Mouse (Mus musculus): ENCODE measurements around the gene Taf5l. TPM values are rescaled to one million over a fixed set of nuclear protein-coding genes. Genes with fewer than 3 reads are reported as not detected.
"Not testable (repeated sequence)": the region's sequence is repeated elsewhere in the genome, so short reads cannot be mapped to it uniquely, and the experiment has no call there.

Gene Taf5l
- polyA plus RNA-seq, 1 experiment from 2014 or later = 36.0 TPM

GRCm38 (mm10) chr8:124042201-124042600 lies 21.0 kb upstream of the Taf5l start:
- no peaks in the 10 kb centered on the region for H3K9me3 ChIP-seq
- H3K27me3 ChIP-seq = no peaks in the 10 kb centered on the region
- no peak overlapping the region for H3K9ac ChIP-seq (replicated peaks)
- H3K4me2 ChIP-seq (replicated peaks) = no peak overlapping the region
- H3K4me3 ChIP-seq = no peak overlapping the region
- WGBS = 97% methylated on average over 1 of the region's 1 CpGs
- H3K36me3 ChIP-seq = peaks cover 76% of the 10 kb centered on the region
- H3K4me1 ChIP-seq = no peaks in the 10 kb centered on the region
- ATAC-seq (ENCODE audit: low FRiP score, low read depth) = no peak
- H3K27ac ChIP-seq (replicated peaks) = no peak overlapping the region

DNA sequence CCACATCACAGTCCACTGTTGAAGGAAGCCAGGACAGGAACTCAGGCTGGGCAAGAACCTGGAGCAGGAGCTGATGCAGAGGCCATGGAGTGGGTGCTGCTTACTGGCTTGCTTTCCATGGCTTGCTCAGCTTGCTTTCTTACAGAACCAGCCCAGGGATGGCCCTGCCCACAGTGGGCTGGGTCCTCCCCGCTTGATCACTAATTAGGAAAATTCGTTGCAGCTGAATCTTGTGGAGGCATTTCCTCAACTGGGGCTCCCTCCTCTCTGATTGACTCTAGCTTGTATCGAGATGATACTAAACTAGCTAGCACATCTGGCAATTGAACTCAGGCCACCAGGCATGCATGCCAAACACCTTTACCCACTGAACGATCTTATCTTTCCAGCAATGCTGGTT lies 18.2 kb upstream of the Taf5l start:
- no peaks in the 10 kb centered on the region for H3K9me3 ChIP-seq
- WGBS = 90% methylated on average over 4 of the region's 4 CpGs
- H3K27ac ChIP-seq (replicated peaks) = no peak overlapping the region
- ATAC-seq (ENCODE audit: low FRiP score, low read depth) = no peak
- no peak overlapping the region for H3K9ac ChIP-seq (replicated peaks)
- no peak overlapping the region for H3K4me2 ChIP-seq (replicated peaks)
- no peaks in the 10 kb centered on the region for H3K4me1 ChIP-seq
- no peaks in the 10 kb centered on the region for H3K27me3 ChIP-seq
- H3K36me3 ChIP-seq = peaks cover 81% of the 10 kb centered on the region
- no peak overlapping the region for H3K4me3 ChIP-seq

- no peak overlapping the region for H3K4me3 ChIP-seq
- H3K9ac ChIP-seq (replicated peaks) = no peak overlapping the region
- H3K4me1 ChIP-seq = no peaks in the 10 kb centered on the region
- H3K27me3 ChIP-seq = no peaks in the 10 kb centered on the region
- H3K36me3 ChIP-seq = peaks cover 87% of the 10 kb centered on the region
- H3K27ac ChIP-seq (replicated peaks) = no peak overlapping the region
- no peak overlapping the region for H3K4me2 ChIP-seq (replicated peaks)
- 97% methylated on average over 7 of the region's 7 CpGs for WGBS
- no peak for ATAC-seq (ENCODE audit: low FRiP score, low read depth)
- no peaks in the 10 kb centered on the region for H3K9me3 ChIP-seq
These were observed 16.9 kb upstream of the Taf5l start for GRCm38 (mm10) chr8:124038121-124038520.

- Histone ChIP-seq H3K9me3 (no peaks in the 10 kb centered on the region), H3K4me1 (no peaks in the 10 kb centered on the region), H3K27me3 (no peaks in the 10 kb centered on the region), H3K4me3 (no peak overlapping the region), H3K9ac (replicated peaks) (no peak overlapping the region), H3K4me2 (replicated peaks) (no peak overlapping the region), H3K27ac (replicated peaks) (no peak overlapping the region), H3K36me3 (peaks cover 88% of the 10 kb centered on the region)
- WGBS = 74% methylated on average over 5 of the region's 5 CpGs
- no peak for ATAC-seq (ENCODE audit: low FRiP score, low read depth)
These were observed 12.2 kb upstream of the Taf5l start for GRCm38 (mm10) chr8:124033400-124033799.

DNA sequence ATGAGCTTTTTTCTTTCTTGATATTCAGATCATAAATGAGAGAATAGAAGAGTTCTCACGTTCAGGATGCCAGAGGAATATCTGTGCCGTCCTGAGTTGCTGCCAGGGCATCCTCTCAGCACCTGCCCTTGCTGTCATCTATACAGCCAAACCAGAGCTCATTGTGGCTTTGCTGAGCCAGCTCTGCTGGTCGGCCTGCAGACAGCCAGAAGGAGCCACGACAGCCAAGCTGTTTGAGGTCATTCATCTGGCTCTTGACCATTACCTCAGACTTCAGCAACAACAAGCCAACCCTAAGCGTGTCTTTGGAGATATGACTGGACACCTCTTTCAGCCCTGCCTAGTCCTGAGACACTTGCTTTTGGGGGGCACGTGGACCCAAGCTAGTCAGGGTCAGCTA lies 6.6 kb upstream of the Taf5l start:
- no peak for ATAC-seq (ENCODE audit: low FRiP score, low read depth)

GRCm38 (mm10) chr8:124026265-124026664 lies 5.1 kb upstream of the Taf5l start:
- H3K9ac ChIP-seq (replicated peaks); ATAC-seq (ENCODE audit: low FRiP score, low read depth); H3K27me3 ChIP-seq; H3K27ac ChIP-seq (replicated peaks); H3K4me1 ChIP-seq; H3K4me2 ChIP-seq (replicated peaks); H3K9me3 ChIP-seq; H3K4me3 ChIP-seq: not testable (repeated sequence)
- 78% methylated on average over 2 of the region's 2 CpGs for WGBS
- peaks cover 52% of the 10 kb centered on the region for H3K36me3 ChIP-seq

More for the DNA sequence above, 6.6 kb upstream of the Taf5l start:
- peaks cover 63% of the 10 kb centered on the region for H3K36me3 ChIP-seq
- H3K9ac ChIP-seq (replicated peaks) = no peak overlapping the region
- H3K27me3 ChIP-seq = no peaks in the 10 kb centered on the region
- H3K4me1 ChIP-seq = no peaks in the 10 kb centered on the region
- H3K4me2 ChIP-seq (replicated peaks) = no peak overlapping the region
- no peak overlapping the region for H3K27ac ChIP-seq (replicated peaks)
- 88% methylated on average over 6 of the region's 6 CpGs for WGBS
- no peak overlapping the region for H3K4me3 ChIP-seq
- no peaks in the 10 kb centered on the region for H3K9me3 ChIP-seq

DNA sequence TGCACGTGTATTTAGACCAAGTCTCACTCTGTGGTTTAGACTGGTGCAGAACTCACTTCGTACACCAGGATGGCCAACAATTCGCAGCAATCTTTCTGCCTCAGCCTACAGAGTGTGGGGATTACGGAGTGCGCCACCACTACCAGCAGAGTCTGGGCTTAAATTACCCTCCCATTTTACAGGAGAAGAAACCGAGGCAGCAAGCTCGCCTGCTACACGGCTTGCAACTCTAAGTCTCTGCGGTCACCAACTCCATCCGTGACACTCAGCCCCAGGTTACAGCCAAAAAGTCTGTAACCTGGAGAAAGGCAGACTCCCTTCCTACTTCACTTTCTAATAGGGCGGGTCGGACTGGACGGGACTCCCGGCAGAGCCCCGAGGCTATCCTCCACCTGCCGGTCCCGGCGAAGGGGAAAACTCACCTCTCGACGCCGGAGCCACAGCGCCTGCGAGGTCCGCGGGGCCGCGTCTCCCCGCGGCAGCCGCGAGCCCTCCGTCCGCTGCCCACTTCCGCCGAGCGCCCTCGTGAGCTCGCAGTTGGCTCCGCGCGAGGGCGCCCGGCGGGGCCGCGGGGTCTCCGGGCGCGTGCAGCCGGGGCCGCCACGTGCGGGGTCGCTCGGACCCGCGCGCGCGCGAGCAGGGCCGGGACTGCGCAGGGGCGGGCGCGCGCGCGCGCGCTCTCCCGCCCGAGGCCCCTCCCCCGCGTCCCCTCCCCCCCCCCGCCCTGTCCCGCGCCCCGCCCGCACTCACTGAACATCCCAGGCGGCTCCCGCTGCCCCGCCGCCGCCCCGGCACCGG lies 559 bp downstream of the Taf5l start:
- WGBS = 2% methylated on average over 43 of the region's 87 CpGs
- H3K27me3 ChIP-seq = no peaks in the 10 kb centered on the region
- peak overlapping the region; percentile 69 for H3K9ac ChIP-seq (replicated peaks)
- peak; percentile 88 for ATAC-seq (ENCODE audit: low FRiP score, low read depth)
- H3K4me3 ChIP-seq = peak overlapping the region; percentile 83
- H3K4me1 ChIP-seq = peaks cover 31% of the 10 kb centered on the region
- H3K9me3 ChIP-seq = no peaks in the 10 kb centered on the region
- H3K27ac ChIP-seq (replicated peaks) = peak overlapping the region; percentile 95
- H3K36me3 ChIP-seq = peaks cover 9% of the 10 kb centered on the region
- H3K4me2 ChIP-seq (replicated peaks) = peak overlapping the region; percentile 74

DNA sequence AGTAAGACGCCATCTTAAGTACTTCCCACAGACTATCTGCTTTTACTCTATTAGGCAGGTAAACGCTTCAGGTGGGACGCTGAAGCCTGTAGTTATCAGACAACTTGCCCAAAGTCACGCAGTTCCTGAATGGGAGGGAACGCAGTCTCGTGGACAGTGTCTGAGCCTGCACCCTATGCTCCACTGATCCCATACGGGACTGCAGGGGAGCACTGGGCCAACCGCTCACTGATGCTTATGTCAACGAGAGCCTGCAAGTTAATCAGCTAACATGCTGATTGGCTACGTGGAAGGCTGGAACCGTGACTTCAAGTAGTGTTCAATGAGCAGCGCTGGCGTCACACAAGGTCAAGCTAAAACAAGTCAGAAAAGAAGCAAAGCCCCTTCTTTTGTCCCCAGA lies 1.4 kb downstream of the Taf5l start:
- H3K9me3 ChIP-seq = no peaks in the 10 kb centered on the region
- peaks cover 7% of the 10 kb centered on the region; the same call in 1 of the 2 replicates for H3K36me3 ChIP-seq
- H3K9ac ChIP-seq (replicated peaks) = peak overlapping the region; percentile 20
- no peaks in the 10 kb centered on the region for H3K27me3 ChIP-seq
- H3K27ac ChIP-seq (replicated peaks) = no peak overlapping the region
- no peak for ATAC-seq (ENCODE audit: low FRiP score, low read depth)
- H3K4me3 ChIP-seq = peak overlapping the region; percentile 83
- H3K4me2 ChIP-seq (replicated peaks) = peak overlapping the region; percentile 74
- WGBS = 38% methylated on average over 13 of the region's 13 CpGs
- H3K4me1 ChIP-seq = peaks cover 31% of the 10 kb centered on the region

DNA sequence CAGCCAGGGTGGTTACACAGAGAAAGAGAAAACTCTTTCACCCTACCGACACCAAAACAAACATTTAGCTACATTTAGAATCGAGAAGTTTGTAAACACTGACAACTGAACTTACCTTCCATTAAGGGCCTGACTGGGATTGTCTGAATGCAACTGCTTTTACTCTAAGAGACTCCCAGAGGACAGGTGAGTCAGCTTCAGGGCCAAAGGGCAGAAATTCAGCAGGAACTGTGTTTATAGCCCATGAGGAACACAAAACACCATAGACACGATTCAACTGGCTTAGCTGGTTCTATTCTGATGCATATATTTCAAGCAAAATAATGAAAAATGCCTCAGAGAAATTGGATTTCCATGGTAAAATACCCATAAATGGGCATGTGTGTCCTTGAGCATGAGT lies 6.4 kb downstream of the Taf5l start:
- Histone ChIP-seq H3K4me2 (replicated peaks) (no peak overlapping the region), H3K36me3 (no peaks in the 10 kb centered on the region; the same call in 1 of the 2 replicates), H3K9me3 (no peaks in the 10 kb centered on the region), H3K27ac (replicated peaks) (no peak overlapping the region), H3K4me3 (no peak overlapping the region), H3K9ac (replicated peaks) (no peak overlapping the region), H3K4me1 (peaks cover 15% of the 10 kb centered on the region), H3K27me3 (no peaks in the 10 kb centered on the region)
- WGBS = 90% methylated on average over 3 of the region's 3 CpGs
- ATAC-seq (ENCODE audit: low FRiP score, low read depth) = no peak

DNA sequence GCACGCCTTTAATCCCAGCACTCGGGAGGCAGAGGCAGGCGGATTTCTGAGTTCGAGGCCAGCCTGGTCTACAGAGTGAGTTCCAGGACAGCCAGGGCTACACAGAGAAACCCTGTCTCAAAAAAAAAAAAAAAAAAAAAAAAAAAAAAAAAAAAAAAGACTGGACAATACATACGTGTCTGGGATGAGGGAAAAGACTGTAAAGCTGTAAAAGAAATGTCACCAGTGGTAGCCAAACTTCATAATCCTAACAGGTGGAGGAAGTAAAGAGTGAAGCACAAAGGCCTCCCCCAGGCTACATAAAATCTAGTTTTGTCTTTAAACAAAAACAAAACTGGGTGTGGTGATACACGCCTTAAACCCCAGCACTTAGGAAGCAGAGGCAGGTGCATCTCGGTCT lies 6.9 kb downstream of the Taf5l start:
- H3K27ac ChIP-seq (replicated peaks) = not testable (repeated sequence)

GRCm38 (mm10) chr8:124011989-124012586 lies 9.1 kb downstream of the Taf5l start:
- Histone ChIP-seq H3K36me3 (peaks cover 24% of the 10 kb centered on the region), H3K4me3 (no peak overlapping the region), H3K4me2 (replicated peaks) (no peak overlapping the region), H3K27me3 (no peaks in the 10 kb centered on the region), H3K27ac (replicated peaks) (no peak overlapping the region), H3K9me3 (no peaks in the 10 kb centered on the region), H3K4me1 (no peaks in the 10 kb centered on the region), H3K9ac (replicated peaks) (no peak overlapping the region)
- WGBS = 96% methylated on average over 3 of the region's 3 CpGs
- ATAC-seq (ENCODE audit: low FRiP score, low read depth) = no peak

More for the DNA sequence above, 6.9 kb downstream of the Taf5l start:
- 93% methylated on average over 7 of the region's 7 CpGs for WGBS
- H3K9me3 ChIP-seq; H3K4me2 ChIP-seq (replicated peaks); ATAC-seq (ENCODE audit: low FRiP score, low read depth); H3K36me3 ChIP-seq; H3K27me3 ChIP-seq; H3K9ac ChIP-seq (replicated peaks); H3K4me3 ChIP-seq: not testable (repeated sequence)
- H3K4me1 ChIP-seq = peaks cover 11% of the 10 kb centered on the region; the same call in 1 of the 2 replicates

DNA sequence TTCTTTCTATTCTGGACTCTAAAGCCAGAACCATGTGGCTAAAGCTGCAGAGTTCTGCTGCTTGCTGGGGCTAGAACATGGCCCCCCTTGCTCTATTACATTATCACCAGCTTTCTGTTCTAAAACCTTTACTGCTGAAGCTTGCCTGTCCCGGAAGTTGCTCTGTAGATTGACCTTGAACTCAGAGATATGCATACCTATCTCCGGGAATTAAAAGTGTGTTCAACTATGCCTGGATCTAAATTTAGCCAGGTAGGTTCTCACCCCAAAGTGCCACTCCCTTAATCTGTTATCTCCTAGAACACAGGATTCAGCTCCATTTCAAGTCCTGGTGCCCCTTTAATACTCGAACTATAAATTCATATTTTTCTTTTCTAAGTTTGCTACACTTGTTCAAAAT lies 9.6 kb downstream of the Taf5l start:
- H3K9me3 ChIP-seq = no peaks in the 10 kb centered on the region
- no peak for ATAC-seq (ENCODE audit: low FRiP score, low read depth)
- H3K36me3 ChIP-seq = peaks cover 29% of the 10 kb centered on the region
- WGBS = 91% methylated on average over 3 of the region's 3 CpGs
- no peaks in the 10 kb centered on the region for H3K27me3 ChIP-seq
- H3K4me1 ChIP-seq = no peaks in the 10 kb centered on the region
- H3K9ac ChIP-seq (replicated peaks) = no peak overlapping the region
- no peak overlapping the region for H3K27ac ChIP-seq (replicated peaks)
- no peak overlapping the region for H3K4me3 ChIP-seq
- no peak overlapping the region for H3K4me2 ChIP-seq (replicated peaks)
